Mouse (Mus musculus) liver, adult 2 months (tissue): Measurements from ENCODE around the gene Zfp385c. TPM values are rescaled to one million over a fixed set of nuclear protein-coding genes. Genes with fewer than 3 reads are reported as not detected.
"Not testable (repeated sequence)": the region's sequence is repeated elsewhere in the genome, so short reads cannot be mapped to it uniquely, and the experiment has no call there.

Experiments used
- DNase-seq: peaks from one replicate; pipeline ENCODE4 v3.0.0-alpha.2; 2011; ENCODE audit warnings: low read depth, low spot score; ENCODE audit errors: extremely low read depth
- H3K27ac ChIP-seq: fragments of 200-500 bp; replicated peaks from 2 replicates; pipeline ENCODE4 v1.5.1; 2012; ENCODE audit warnings: low read depth, mild to moderate bottlenecking, control low read depth, inconsistent platforms, low read length; ENCODE audit not compliant: insufficient read depth
- H3K27me3 ChIP-seq: fragments of 200-500 bp; 2 replicates; pipeline ENCODE4 v1.6.1; 2012; ENCODE audit warnings: mild to moderate bottlenecking, moderate library complexity, low read length, inconsistent platforms; ENCODE audit not compliant: control insufficient read depth, insufficient read depth
- H3K36me3 ChIP-seq: fragments of 200-500 bp; 2 replicates; pipeline ENCODE4 v1.6.1; 2012; ENCODE audit warnings: low read length, inconsistent platforms; ENCODE audit not compliant: control insufficient read depth, insufficient read depth
- H3K4me1 ChIP-seq: fragments of 200-500 bp; 2 replicates; pipeline ENCODE4 v1.6.1; 2011; ENCODE audit warnings: low read length; ENCODE audit not compliant: control insufficient read depth, insufficient read depth
- H3K4me3 ChIP-seq: fragments of 200-500 bp; 2 replicates; pipeline ENCODE4 v1.5.1; 2011; ENCODE audit warnings: low read depth, mild to moderate bottlenecking, control low read depth, low read length, moderate library complexity; ENCODE audit not compliant: insufficient read depth
- H3K79me2 ChIP-seq: fragments of 200-500 bp; 2 replicates; pipeline ENCODE4 v1.6.1; 2012; ENCODE audit warnings: inconsistent platforms, mild to moderate bottlenecking, low read length, moderate library complexity; ENCODE audit not compliant: control insufficient read depth, insufficient read depth
- H3K9ac ChIP-seq: fragments of 200-500 bp; 2 replicates; pipeline ENCODE4 v1.6.1; 2012; ENCODE audit warnings: low read depth, mild to moderate bottlenecking, control low read depth, inconsistent platforms, low read length
- CTCF ChIP-seq: fragments of 200-500 bp; IDR thresholded peaks from 2 replicates; pipeline ENCODE4 v1.5.1; 2011; ENCODE audit warnings: low read depth, low read length, control low read depth
- POLR2A ChIP-seq: fragments of 200-500 bp; IDR thresholded peaks from 2 replicates; pipeline ENCODE4 v1.6.1; 2011; ENCODE audit warnings: low read length, control low read depth; ENCODE audit not compliant: insufficient read depth; ENCODE audit errors: extremely low read depth
- WGBS: fragments of 180-500 bp; shearing (Covaris S2); methylation state at CpG from one replicate; pipeline ENCODE4 v1.1.7; 2018; 5-methylcytosine and 5-hydroxymethylcytosine counted together
- polyA plus RNA-seq: library from polyadenylated mRNA; depleted of rRNA; stranded (reverse); fragments of >200 nt; gene quantifications from 2 replicates; pipeline ENCODE4 v1.2.3, GENCODE M21; 2012
- total RNA-seq: library from RNA; depleted of rRNA; stranded (reverse); fragments of >200 nt; gene quantifications from 2 replicates; pipeline ENCODE4 v1.2.3, GENCODE M21; 2014

The Zfp385c gene
- total and polyA plus RNA-seq, 2 experiments, result not detected

- H3K27me3 ChIP-seq, result no peaks in the 10 kb centered on the region
- 89% methylated on average over 7 of the region's 7 CpGs for WGBS
- no peaks in the 10 kb centered on the region for H3K79me2 ChIP-seq
- no peak overlapping the region for H3K9ac ChIP-seq
- H3K4me1 ChIP-seq, result no peaks in the 10 kb centered on the region
- peaks cover 54% of the 10 kb centered on the region for H3K36me3 ChIP-seq
- H3K4me3 ChIP-seq, result no peak overlapping the region
- no peak overlapping the region for H3K27ac ChIP-seq
- no peak for TF ChIP-seq POLR2A
- TF ChIP-seq CTCF, result no peak
- DNase-seq, result no peak
These were observed 107.7 kb downstream of the Zfp385c start for GRCm38 (mm10) chr11:100584561-100584961.

GRCm38 (mm10) chr11:100582836-100583235 is 109.4 kb downstream of the Zfp385c start:
- 63% methylated on average over 2 of the region's 2 CpGs for WGBS
- Histone ChIP-seq H3K9ac (no peak overlapping the region), H3K36me3 (peaks cover 39% of the 10 kb centered on the region), H3K79me2 (no peaks in the 10 kb centered on the region), H3K4me1 (no peaks in the 10 kb centered on the region), H3K4me3 (no peak overlapping the region), H3K27ac (no peak overlapping the region), H3K27me3 (no peaks in the 10 kb centered on the region)
- no peak for DNase-seq
- TF ChIP-seq POLR2A (no peak), CTCF (no peak)

- WGBS, result 100% methylated on average over 1 of the region's 1 CpGs
- H3K27me3 ChIP-seq, H3K9ac ChIP-seq, H3K27ac ChIP-seq, H3K4me3 ChIP-seq, H3K79me2 ChIP-seq, H3K4me1 ChIP-seq, DNase-seq: not testable (repeated sequence)
- H3K36me3 ChIP-seq, result peaks cover 35% of the 10 kb centered on the region
These were observed 109.8 kb downstream of the Zfp385c start for GRCm38 (mm10) chr11:100582413-100582812.

- H3K27me3 ChIP-seq, result no peaks in the 10 kb centered on the region
- peaks cover 32% of the 10 kb centered on the region for H3K36me3 ChIP-seq
- no peak overlapping the region for H3K27ac ChIP-seq
- H3K79me2 ChIP-seq, result no peaks in the 10 kb centered on the region
- no peak for DNase-seq
- no peak overlapping the region for H3K4me3 ChIP-seq
- H3K9ac ChIP-seq, result no peak overlapping the region
- 73% methylated on average over 4 of the region's 4 CpGs for WGBS
- H3K4me1 ChIP-seq, result no peaks in the 10 kb centered on the region
- no peak for TF ChIP-seq POLR2A
- TF ChIP-seq CTCF, result no peak
These were observed 110.5 kb downstream of the Zfp385c start for GRCm38 (mm10) chr11:100581756-100582155.

- Histone ChIP-seq H3K4me3 (no peak overlapping the region), H3K4me1 (no peaks in the 10 kb centered on the region), H3K36me3 (peaks cover 18% of the 10 kb centered on the region), H3K9ac (no peak overlapping the region), H3K27me3 (no peaks in the 10 kb centered on the region), H3K79me2 (no peaks in the 10 kb centered on the region), H3K27ac (no peak overlapping the region)
- 92% methylated on average over 13 of the region's 13 CpGs for WGBS
- TF ChIP-seq POLR2A (no peak), CTCF (no peak)
- no peak for DNase-seq
These were observed 112.0 kb downstream of the Zfp385c start for GRCm38 (mm10) chr11:100580275-100580674.

GRCm38 (mm10) chr11:100579116-100579799 is 113.0 kb downstream of the Zfp385c start:
- no peak for TF ChIP-seq CTCF
- TF ChIP-seq POLR2A, result no peak
- peaks cover 13% of the 10 kb centered on the region for H3K36me3 ChIP-seq
- 0 out of 2 replicates have a peak, but pooled peaks cover 2% of the 10 kb centered on the region for H3K4me1 ChIP-seq
- H3K79me2 ChIP-seq, result no peaks in the 10 kb centered on the region
- no peak overlapping the region for H3K4me3 ChIP-seq
- no peak for DNase-seq
- H3K27me3 ChIP-seq, result no peaks in the 10 kb centered on the region
- no peak overlapping the region for H3K27ac ChIP-seq
- 95% methylated on average over 9 of the region's 9 CpGs for WGBS
- no peak overlapping the region for H3K9ac ChIP-seq
